ENCODE assay signal across 8 mouse cellular contexts in the genomic region with DNA sequence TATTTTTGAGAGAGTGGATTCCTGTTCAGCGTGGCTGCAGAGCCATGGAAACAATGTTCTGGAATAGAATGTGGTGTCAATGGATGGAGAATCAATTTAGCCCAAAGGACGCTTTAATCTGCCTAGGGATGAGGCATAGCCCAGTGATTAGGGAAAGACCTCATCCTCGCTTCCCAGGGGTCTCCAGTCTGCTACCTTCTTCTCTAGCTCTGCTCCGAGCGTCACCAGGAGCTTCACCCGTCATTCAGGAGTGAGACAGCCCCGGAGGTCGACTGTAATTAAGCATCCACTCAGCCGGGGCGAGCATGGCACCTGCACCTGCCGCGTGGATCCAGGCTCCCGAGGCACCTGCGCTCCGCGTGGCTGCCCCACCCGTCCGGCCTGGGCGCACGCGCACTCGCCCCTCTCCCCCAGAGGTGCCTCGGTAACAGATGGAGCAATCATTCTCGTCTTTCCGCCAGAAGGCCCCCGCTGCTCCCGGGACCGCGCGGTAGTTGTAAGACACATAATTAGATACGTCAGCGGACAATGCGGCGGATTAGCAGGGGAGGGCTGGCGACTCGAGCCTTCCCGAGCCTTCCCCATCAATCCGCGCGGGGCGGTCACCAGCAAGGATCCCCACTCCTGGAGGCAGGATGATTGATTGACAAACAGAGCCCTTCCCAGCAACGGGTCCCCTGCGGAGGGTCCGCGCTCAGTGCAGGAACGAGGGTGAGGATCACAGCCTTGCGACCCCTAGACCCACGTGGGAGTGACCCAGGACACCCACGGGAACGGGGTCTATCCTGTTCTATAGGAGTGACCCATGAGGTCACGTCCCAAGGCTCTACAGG.
DNase-seq lines count a peak whose midpoint lies in the region; ATAC-seq and TF ChIP-seq lines count a peak whose summit lies in the region.

No protein-coding gene starts in this region.

- no peaks in the 10 kb centered on the region for H3K36me3 ChIP-seq in E14TG2a.4 (ENCODE audit: insufficient read depth, low read length)
- no peaks in the 10 kb centered on the region for H3K36me3 ChIP-seq in embryonic facial prominence, embryonic 12.5 days
- no peaks in the 10 kb centered on the region for H3K36me3 ChIP-seq in lung, postnatal 0 days (ENCODE audit: insufficient read depth, low read length)

- H3K27ac ChIP-seq in embryonic facial prominence, embryonic 12.5 days = no peak overlapping the region
- no peak overlapping the region for H3K27ac ChIP-seq in lung, postnatal 0 days (ENCODE audit: low read length)

- peak; percentile 37; the same call in 1 of the 2 replicates for ATAC-seq in embryonic facial prominence, embryonic 12.5 days (ENCODE audit: insufficient number of reproducible peaks, insufficient read depth, low FRiP score, low TSS enrichment)
- ATAC-seq in lung, postnatal 0 days = peak; percentile 48

- H3K9me3 ChIP-seq in E14TG2a.4 (ENCODE audit: low read length) = no peaks in the 10 kb centered on the region
- no peaks in the 10 kb centered on the region for H3K9me3 ChIP-seq in embryonic facial prominence, embryonic 12.5 days
- no peaks in the 10 kb centered on the region for H3K9me3 ChIP-seq in lung, postnatal 0 days (ENCODE audit: low read length)

- H3K27me3 ChIP-seq in E14TG2a.4 (ENCODE audit: insufficient read depth, low read length) = peaks cover 64% of the 10 kb centered on the region
- peaks cover 35% of the 10 kb centered on the region for H3K27me3 ChIP-seq in embryonic facial prominence, embryonic 12.5 days
- H3K27me3 ChIP-seq in lung, postnatal 0 days (replicated peaks; ENCODE audit: insufficient read depth, low read length) = 0 out of 2 replicates have a peak, but pooled peaks cover 7% of the 10 kb centered on the region

- intact Hi-C loops in heart, postnatal 36 days (cut with DNase I) = no loop called here

- under 1% methylated on average over 51 of the region's 51 CpGs for WGBS in embryonic facial prominence, embryonic 12.5 days
- WGBS in lung, postnatal 0 days = 2% methylated on average over 51 of the region's 51 CpGs

- H3K4me3 ChIP-seq in E14TG2a.4 (replicated peaks; ENCODE audit: low read length) = peak overlapping the region; percentile 79
- peak overlapping the region; percentile 40 for H3K4me3 ChIP-seq in embryonic facial prominence, embryonic 12.5 days
- peak overlapping the region; percentile 30 for H3K4me3 ChIP-seq in lung, postnatal 0 days (ENCODE audit: low read depth, low read length)

- peaks cover 21% of the 10 kb centered on the region for H3K4me1 ChIP-seq in E14TG2a.4 (replicated peaks; ENCODE audit: low read depth, low read length)
- peaks cover 21% of the 10 kb centered on the region for H3K4me1 ChIP-seq in embryonic facial prominence, embryonic 12.5 days
- H3K4me1 ChIP-seq in lung, postnatal 0 days (ENCODE audit: insufficient read depth, low read depth, low read length) = peaks cover 8% of the 10 kb centered on the region

- H3K4me2 ChIP-seq in embryonic facial prominence, embryonic 12.5 days (replicated peaks) = peak overlapping the region; percentile 95
- peak overlapping the region; percentile 65 for H3K4me2 ChIP-seq in lung, postnatal 0 days (replicated peaks; ENCODE audit: low read depth, low read length)

- peak overlapping the region; percentile 3; the same call in 1 of the 2 replicates for H3K9ac ChIP-seq in embryonic facial prominence, embryonic 12.5 days
- no peak overlapping the region for H3K9ac ChIP-seq in lung, postnatal 0 days (replicated peaks; ENCODE audit: low read depth)

- TF ChIP-seq CTCF in E14TG2a.4 (conservative IDR thresholded peaks at IDR 0.05; ENCODE audit: low read length) = no peak
- no peak for TF ChIP-seq CTCF in lung, postnatal 0 days (IDR thresholded peaks at IDR 0.05)

- peak; percentile 50 for DNase-seq in ZHBTc4 (ENCODE audit: low read depth, low spot score)
- peak; percentile 12 to 13 for DNase-seq in heart, postnatal 36 days
- DNase-seq in layer of hippocampus, postnatal 25 days (ENCODE audit: extremely low spot score in 1 of 2, low spot score in 1 of 2) = peak; percentile 45 to 55
- peak; percentile 30 for DNase-seq in lung, postnatal 0 days (ENCODE audit: low spot score)
- peak; percentile 74 to 78 for DNase-seq in right cerebral cortex, postnatal 10 days (ENCODE audit: low spot score in 2 of 2)
- no peak for DNase-seq in spleen, postnatal 14 days (ENCODE audit: low spot score in 2 of 2)

- no peak for TF ChIP-seq EP300 in lung, postnatal 0 days (IDR thresholded peaks at IDR 0.05)

Comparison
In these comparisons a context has a peak if more than half of its experiments do, and no peak if none do; other contexts are left out.
1. DNase-seq: peak in ZHBTc4 (single experiment), heart, postnatal 36 days (2 of 2), layer of hippocampus, postnatal 25 days (2 of 2), lung, postnatal 0 days (single experiment) and right cerebral cortex, postnatal 10 days (2 of 2); none in spleen, postnatal 14 days (0 of 2).
2. Peak in every context shown above with its lines, with median percentiles within 50 percentile points of each other: H3K4me3 ChIP-seq.